In genomic region chr7:38267006-38267680, GRCm38 (mm10) we compare ENCODE assay signal across 9 mouse cellular contexts. TPM values are rescaled to one million over a fixed set of nuclear protein-coding genes. Genes with fewer than 3 reads are reported as not detected.
DNase-seq lines count a peak whose midpoint lies in the region; ATAC-seq lines count a peak whose summit lies in the region.
"Had no signal": no experiment of that assay in that cellular context is flagged by ENCODE, and none has a peak within 500 bp of the region (broad histone marks: within the 10 kb centered on the region; RNA-seq: fewer than 3 reads in every experiment).

No protein-coding gene starts in this region.

- no peaks in the 10 kb centered on the region for H3K27me3 ChIP-seq in kidney, embryonic 16.5 days (ENCODE audit: insufficient read depth, low read length)
- H3K27me3 ChIP-seq: limb, embryonic 12.5 days had no signal

- H3K4me3 ChIP-seq in kidney, embryonic 16.5 days (ENCODE audit: low read length): no peak overlapping the region
- H3K4me3 ChIP-seq: limb, embryonic 12.5 days had no signal

- H3K27ac ChIP-seq in kidney, embryonic 16.5 days (ENCODE audit: low read length): no peak overlapping the region
- H3K27ac ChIP-seq: limb, embryonic 12.5 days had no signal

- no peak overlapping the region for H3K9ac ChIP-seq in kidney, embryonic 16.5 days (replicated peaks; ENCODE audit: low read length)
- H3K9ac ChIP-seq: limb, embryonic 12.5 days had no signal

- H3K4me1 ChIP-seq in kidney, embryonic 16.5 days (ENCODE audit: insufficient read depth, low read length): peaks cover 12% of the 10 kb centered on the region

- peaks cover 52% of the 10 kb centered on the region for H3K36me3 ChIP-seq in kidney, embryonic 16.5 days (ENCODE audit: insufficient read depth, low read length)

- no peaks in the 10 kb centered on the region for H3K9me3 ChIP-seq in kidney, embryonic 16.5 days (ENCODE audit: low read length)
- H3K9me3 ChIP-seq: limb, embryonic 12.5 days had no signal

- no peak for ATAC-seq in kidney, embryonic 16.5 days (ENCODE audit: low FRiP score, low TSS enrichment)

- DNase-seq in kidney, adult 18-20 months: peak; percentile 57
- DNase-seq in CD4-positive helper T cell, adult 2 months (ENCODE audit: low read depth, low spot score): peak; percentile 39
- DNase-seq in adrenal gland, adult 8-10 months: peak; percentile 82
- peak; percentile 59 for DNase-seq in embryo, embryonic 9.5 days (ENCODE audit: extremely low spot score)
- peak; percentile 34 to 64 for DNase-seq in kidney, adult 8-10 months
- peak; percentile 48 for DNase-seq in mesoderm, embryonic 11.5 days (ENCODE audit: low read depth, low spot score)
- peak; percentile 48 for DNase-seq in thymus, postnatal 25 days

- 93% methylated on average over 8 of the region's 8 CpGs for WGBS in kidney, embryonic 16.5 days

- H3K4me2 ChIP-seq in kidney, embryonic 16.5 days (replicated peaks; ENCODE audit: low read depth, low read length): no peak overlapping the region
- H3K4me2 ChIP-seq: limb, embryonic 12.5 days had no signal

RNA-seq across cellular contexts. Expression of gene Pop4, which starts 4.1 kb away (rescaled TPM):
- 63.3 and 64.0 TPM in 2 replicates for polyA plus RNA-seq in kidney, embryonic 16.5 days (2015; fragmentation: Nextera tagmentation; extraction: Ambion mirVana)
- 10 to 100 TPM; 48.6 to 85.5 (median 68.1) TPM for total RNA-seq in adrenal gland, adult 8-10 months (2022)

RNA-seq across cellular contexts. Expression of gene Plekhf1, which starts 39.3 kb away (rescaled TPM):
- polyA plus RNA-seq in kidney, embryonic 16.5 days (2015; fragmentation: Nextera tagmentation; extraction: Ambion mirVana): 5.9 and 6.3 TPM in 2 replicates
- total RNA-seq in adrenal gland, adult 8-10 months (2022): 1 to 10 TPM; 1.2 to 1.9 (median 1.7) TPM
